Mouse (Mus musculus) MEL (cell line): ENCODE measurements around the gene Slc25a20. TPM values are rescaled to one million over a fixed set of nuclear protein-coding genes. Genes with fewer than 3 reads are reported as not detected.

Experiments
- DNase-seq: peaks from one replicate; pipeline ENCODE4 v3.0.0; 2011; ENCODE audit warnings: low read depth, low spot score
- H3K27ac ChIP-seq: 2 replicates; pipeline ENCODE4 v1.5.1; 2012; ENCODE audit warnings: low read depth, mild to moderate bottlenecking, control low read depth, low read length, moderate library complexity; ENCODE audit not compliant: control insufficient read depth
- H3K27me3 ChIP-seq, 2 experiments: fragments of 150-350 bp in 1 of 2; sonication (generic) in 1 of 2; 2 replicates each; pipeline ENCODE4 v1.6.1; 2012; ENCODE audit warnings: low read length in 2 of 2, mild to moderate bottlenecking in 2 of 2, improper control_type of control experiment in 1 of 2, moderate library complexity in 1 of 2; ENCODE audit not compliant: insufficient read depth in 2 of 2, control insufficient read depth in 1 of 2
- H3K36me3 ChIP-seq, 2 experiments: 2 replicates each; pipeline ENCODE4 v1.6.1; 2012 to 2014; ENCODE audit warnings: low read length in 2 of 2, improper control_type of control experiment in 1 of 2, inconsistent platforms in 1 of 2, mild to moderate bottlenecking in 1 of 2; ENCODE audit not compliant: insufficient read depth in 2 of 2, control insufficient read depth in 1 of 2
- H3K4me1 ChIP-seq, 2 experiments: fragments of 150-350 bp in 1 of 2; sonication (generic) in 1 of 2; 2 replicates each; pipeline ENCODE4 v1.6.1; 2012; ENCODE audit warnings: low read length in 2 of 2, improper control_type of control experiment in 1 of 2, mild to moderate bottlenecking in 1 of 2; ENCODE audit not compliant: insufficient read depth in 2 of 2, control insufficient read depth in 1 of 2
- H3K4me3 ChIP-seq, 2 experiments: fragments of 150-350 bp in 1 of 2; sonication (generic) in 1 of 2; 2 replicates each; pipeline ENCODE4 v1.5.1; 2012; ENCODE audit warnings: low read depth in 2 of 2, low read length in 2 of 2, mild to moderate bottlenecking in 2 of 2, moderate library complexity in 2 of 2, control low read depth in 1 of 2, improper control_type of control experiment in 1 of 2; ENCODE audit not compliant: control insufficient read depth in 1 of 2, insufficient read depth in 1 of 2
- H3K79me2 ChIP-seq: 2 replicates; pipeline ENCODE4 v1.6.1; 2012; ENCODE audit warnings: mild to moderate bottlenecking, low read length, moderate library complexity; ENCODE audit not compliant: control insufficient read depth, poor library complexity, insufficient read depth
- H3K9ac ChIP-seq: 2 replicates; pipeline ENCODE4 v1.6.1; 2012; ENCODE audit warnings: low read depth, mild to moderate bottlenecking, control low read depth, low read length, moderate library complexity; ENCODE audit not compliant: control insufficient read depth, poor library complexity, severe bottlenecking
- H3K9me3 ChIP-seq: fragments of 150-350 bp; sonication (generic); replicated peaks from 2 replicates; pipeline ENCODE4 v1.6.1; 2012; ENCODE audit warnings: mild to moderate bottlenecking, low read length, improper control_type of control experiment, moderate library complexity; ENCODE audit not compliant: insufficient read depth
- JUND ChIP-seq: IDR thresholded peaks from 2 replicates; pipeline ENCODE4 v1.6.1; 2011; ENCODE audit warnings: low read depth, mild to moderate bottlenecking, improper control_type of control experiment, low read length
- KAT2A ChIP-seq: conservative IDR thresholded peaks from 2 replicates; pipeline ENCODE4 v1.6.1; 2012; ENCODE audit warnings: low read depth, low read length, improper control_type of control experiment, inconsistent platforms
- MYC ChIP-seq: IDR thresholded peaks from 2 replicates; pipeline ENCODE4 v1.6.1; 2011; ENCODE audit warnings: low read depth, mild to moderate bottlenecking, low read length, improper control_type of control experiment, moderate library complexity
- NRF1 ChIP-seq: IDR thresholded peaks from 2 replicates; pipeline ENCODE4 v1.6.1; 2014; ENCODE audit warnings: low read depth, mild to moderate bottlenecking, inconsistent platforms, low read length, improper control_type of control experiment, moderate library complexity; ENCODE audit not compliant: poor library complexity, insufficient read depth, severe bottlenecking
- POLR2A ChIP-seq, 2 experiments: IDR thresholded peaks; 2 replicates each; pipeline ENCODE4 v1.6.1; 2011 to 2012; ENCODE audit warnings: low read length in 2 of 2, mild to moderate bottlenecking in 2 of 2, control low read depth in 1 of 2, improper control_type of control experiment in 1 of 2, low read depth in 1 of 2, moderate library complexity in 1 of 2; ENCODE audit not compliant: control insufficient read depth in 1 of 2, insufficient read depth in 1 of 2, poor library complexity in 1 of 2
- POLR2AphosphoS5 ChIP-seq: IDR thresholded peaks from 2 replicates; pipeline ENCODE4 v1.6.1; 2012; ENCODE audit warnings: low read depth, borderline replicate concordance, mild to moderate bottlenecking, inconsistent platforms, low read length, moderate library complexity, mixed read lengths
- RAD21 ChIP-seq: IDR thresholded peaks from 2 replicates; pipeline ENCODE4 v1.6.1; 2011; ENCODE audit warnings: mild to moderate bottlenecking, low read depth, low read length, improper control_type of control experiment
- SMC3 ChIP-seq: IDR thresholded peaks from 2 replicates; pipeline ENCODE4 v1.6.1; 2011; ENCODE audit warnings: low read depth, low read length, improper control_type of control experiment
- TAL1 ChIP-seq: IDR thresholded peaks from 2 replicates; pipeline ENCODE4 v1.6.1; 2012; ENCODE audit warnings: mild to moderate bottlenecking, inconsistent platforms, low read length, moderate library complexity, mixed read lengths
- TBP ChIP-seq: IDR thresholded peaks from 2 replicates; pipeline ENCODE4 v1.8.0; 2011; ENCODE audit warnings: low read depth, low read length, improper control_type of control experiment
- TCF12 ChIP-seq: IDR thresholded peaks from 2 replicates; pipeline ENCODE4 v1.6.1; 2014; ENCODE audit warnings: low read depth, mild to moderate bottlenecking, inconsistent platforms, low read length, improper control_type of control experiment, moderate library complexity
- UBTF ChIP-seq: IDR thresholded peaks from 2 replicates; pipeline ENCODE4 v1.6.1; 2012; ENCODE audit warnings: low read depth, mild to moderate bottlenecking, inconsistent platforms, low read length, improper control_type of control experiment, moderate library complexity, borderline replicate concordance; ENCODE audit not compliant: insufficient read depth
- USF1 ChIP-seq: IDR thresholded peaks from 2 replicates; pipeline ENCODE4 v1.6.1; 2014; ENCODE audit warnings: low read depth, mild to moderate bottlenecking, inconsistent platforms, low read length, improper control_type of control experiment, moderate library complexity
- ZKSCAN1 ChIP-seq: IDR thresholded peaks from 2 replicates; pipeline ENCODE4 v1.6.1; 2012; ENCODE audit warnings: low read depth, mild to moderate bottlenecking, inconsistent platforms, low read length, improper control_type of control experiment, moderate library complexity
- ZMIZ1 ChIP-seq: IDR thresholded peaks from 2 replicates; pipeline ENCODE4 v1.6.1; 2012; ENCODE audit warnings: low read depth, mild to moderate bottlenecking, inconsistent platforms, low read length, improper control_type of control experiment, moderate library complexity
- ZNF384 ChIP-seq: IDR thresholded peaks from 2 replicates; pipeline ENCODE4 v1.6.1; 2012; ENCODE audit warnings: low read depth, mild to moderate bottlenecking, inconsistent platforms, low read length, improper control_type of control experiment
- polyA plus RNA-seq, 2 experiments: library from polyadenylated mRNA; stranded (reverse) in 1 of 2; unstranded in 1 of 2; fragments of >175 nt in 1 of 2; fragments of >200 nt in 1 of 2; gene quantifications; 2 replicates each; pipeline versions ENCODE4 v1.2.1 to v1.2.4; 2012; ENCODE audit warnings: low replicate concordance in 2 of 2, low read depth in 1 of 2; ENCODE audit not compliant: insufficient read length in 2 of 2, insufficient read depth in 1 of 2, missing spikeins in 1 of 2
- total RNA-seq: library from RNA; depleted of rRNA; stranded (reverse); fragments of 300-350 nt; gene quantifications from 2 replicates; pipeline ENCODE4 v1.2.3, GENCODE M21; 2012

Gene Slc25a20
- total and polyA plus RNA-seq, 3 experiments = 19.3 to 24.1 TPM; not detected in 1

GRCm38 (mm10) chr9:108688451-108688850 is 26.6 kb downstream of the Slc25a20 start:
- H3K79me2 ChIP-seq = peaks cover 14% of the 10 kb centered on the region
- no peak overlapping the region for H3K27ac ChIP-seq
- no peaks in the 10 kb centered on the region for H3K27me3 ChIP-seq
- no peak overlapping the region for H3K4me3 ChIP-seq
- H3K36me3 ChIP-seq = peaks cover 0 to 2% of the 10 kb centered on the region in 2 experiments; a peak in 1 of 4 replicates
- no peak for DNase-seq
- no peaks in the 10 kb centered on the region for H3K9me3 ChIP-seq
- TF ChIP-seq RAD21 = no peak
- H3K4me1 ChIP-seq = peaks cover 2 to 7% of the 10 kb centered on the region in 2 experiments; a peak in 2 of 4 replicates
- no peak overlapping the region for H3K9ac ChIP-seq

GRCm38 (mm10) chr9:108689106-108689505 is 27.2 kb downstream of the Slc25a20 start, which contains the start of gene Prkar2a:
Prkar2a (plus strand) TSS chr9:108689314.
- no peaks in the 10 kb centered on the region for H3K9me3 ChIP-seq
- TF ChIP-seq MYC (no peak), SMC3 (no peak), NRF1 (no peak), POLR2A (IDR thresholded peaks at IDR 0.05; ENCODE audit: control insufficient read depth in 1 of 2, insufficient read depth in 1 of 2, low read depth in 1 of 2, low read length in 2 of 2, poor library complexity in 1 of 2) (no peak), ZMIZ1 (no peak), TBP (no peak), ZNF384 (no peak), TCF12 (no peak), POLR2AphosphoS5 (no peak), TAL1 (no peak), KAT2A (no peak), UBTF (no peak), ZKSCAN1 (no peak), JUND (no peak), USF1 (no peak)
- H3K27ac ChIP-seq = no peak within 1 kb of the TSS
- H3K4me1 ChIP-seq = peaks cover 3 to 7% of the 10 kb centered on the region in 2 experiments; a peak in 3 of 4 replicates
- no peak for DNase-seq
- H3K9ac ChIP-seq = no peak within 1 kb of the TSS
- H3K4me3 ChIP-seq = no peak within 1 kb of the TSS
- peaks cover 0 to 7% of the 10 kb centered on the region in 2 experiments; a peak in 2 of 4 replicates for H3K36me3 ChIP-seq
- H3K79me2 ChIP-seq = peaks cover 19% of the 10 kb centered on the region
- H3K27me3 ChIP-seq = no peaks in the 10 kb centered on the region
